20 mouse cellular contexts compared by ENCODE assay signal in genomic region chr6:50239902-50240301, GRCm38 (mm10). TPM values are rescaled to one million over a fixed set of nuclear protein-coding genes. Genes with fewer than 3 reads are reported as not detected.
DNase-seq lines count a peak whose midpoint lies in the region; ATAC-seq and TF ChIP-seq lines count a peak whose summit lies in the region.
"Had no signal": no experiment of that assay in that cellular context is flagged by ENCODE, and none has a peak within 500 bp of the region (broad histone marks: within the 10 kb centered on the region; RNA-seq: fewer than 3 reads in every experiment).

No protein-coding gene starts in this region.

- no peaks in the 10 kb centered on the region for H3K36me3 ChIP-seq in midbrain, embryonic 11.5 days (ENCODE audit: control insufficient read depth, insufficient read depth, low read length)
- no peaks in the 10 kb centered on the region for H3K36me3 ChIP-seq in midbrain, embryonic 15.5 days (replicated peaks)
- H3K36me3 ChIP-seq in MEL (ENCODE audit: control insufficient read depth in 1 of 2, insufficient read depth in 2 of 2, low read length in 2 of 2) = peaks cover 0 to 49% of the 10 kb centered on the region in 2 experiments; a peak in 2 of 4 replicates
- H3K36me3 ChIP-seq: embryonic facial prominence, embryonic 10.5 days; embryonic facial prominence, embryonic 12.5 days; forebrain, embryonic 15.5 days had no signal

- no peak for TF ChIP-seq RAD21 in MEL (IDR thresholded peaks at IDR 0.05; ENCODE audit: low read depth, low read length)

- DNase-seq in midbrain, embryonic 11.5 days (ENCODE audit: low spot score, missing footprints) = peak; percentile 65
- DNase-seq in MEL (ENCODE audit: low read depth, low spot score) = peak; percentile 70
- no peak for DNase-seq in cerebellum, postnatal 36 days
- no peak for DNase-seq in heart, postnatal 4 days
- no peak for DNase-seq in lung, postnatal 25 days (ENCODE audit: low spot score)
- DNase-seq: adrenal gland, adult 8-10 months; adrenal gland, postnatal 14 days; cerebellum, adult 11 months; cerebellum, adult 18-20 months; cerebellum, adult 8-10 months; cerebellum, adult 9-11 months; cerebellum, postnatal 14 days; forebrain, postnatal 0 days had no signal

- peak; percentile 77 to 80 for TF ChIP-seq EP300 in MEL (IDR thresholded peaks at IDR 0.05; ENCODE audit: low read depth in 1 of 2, low read length in 2 of 2)

- no peak overlapping the region for H3K4me2 ChIP-seq in midbrain, embryonic 11.5 days
- no peak overlapping the region for H3K4me2 ChIP-seq in midbrain, embryonic 15.5 days
- H3K4me2 ChIP-seq: embryonic facial prominence, embryonic 12.5 days; forebrain, embryonic 13.5 days; forebrain, embryonic 15.5 days had no signal

- H3K79me2 ChIP-seq in MEL (ENCODE audit: control insufficient read depth, insufficient read depth, low read length, poor library complexity) = no peaks in the 10 kb centered on the region

- TF ChIP-seq POLR2A in MEL (IDR thresholded peaks at IDR 0.05; ENCODE audit: control insufficient read depth in 1 of 2, insufficient read depth in 1 of 2, low read depth in 1 of 2, low read length in 2 of 2, poor library complexity in 1 of 2) = no peak

- 97% methylated on average over 2 of the region's 2 CpGs for WGBS in midbrain, embryonic 11.5 days
- 96% methylated on average over 2 of the region's 2 CpGs for WGBS in midbrain, embryonic 15.5 days

- no peak overlapping the region for H3K4me3 ChIP-seq in midbrain, embryonic 11.5 days (ENCODE audit: low read depth, low read length)
- no peak overlapping the region for H3K4me3 ChIP-seq in midbrain, embryonic 15.5 days
- H3K4me3 ChIP-seq in MEL (ENCODE audit: control insufficient read depth in 1 of 2, insufficient read depth in 1 of 2, low read depth in 2 of 2, low read length in 2 of 2) = peak overlapping the region in 1 of 2 experiments; percentile 32; a peak in 1 of 4 replicates
- H3K4me3 ChIP-seq: embryonic facial prominence, embryonic 10.5 days; embryonic facial prominence, embryonic 12.5 days; forebrain, embryonic 13.5 days; forebrain, embryonic 15.5 days had no signal

- ATAC-seq in midbrain, embryonic 11.5 days (ENCODE audit: low FRiP score) = no peak
- no peak for ATAC-seq in midbrain, embryonic 15.5 days (replicated peaks)
- peak; percentile 9; the same call in 1 of the 2 replicates for ATAC-seq in megakaryocyte progenitor cell, adult 5-6 weeks (replicated peaks; ENCODE audit: poor library complexity)
- ATAC-seq: activated CD4-positive, CD25-positive, alpha-beta regulatory T cell, adult 4 months; forebrain, embryonic 13.5 days; forebrain, embryonic 15.5 days; forebrain, postnatal 0 days had no signal

- H3K27ac ChIP-seq in midbrain, embryonic 11.5 days (ENCODE audit: low read depth, low read length) = no peak overlapping the region
- H3K27ac ChIP-seq in midbrain, embryonic 15.5 days = no peak overlapping the region
- peak overlapping the region; percentile 71 for H3K27ac ChIP-seq in MEL (ENCODE audit: control insufficient read depth, low read depth, low read length)
- H3K27ac ChIP-seq: embryonic facial prominence, embryonic 10.5 days; embryonic facial prominence, embryonic 12.5 days; forebrain, embryonic 13.5 days; forebrain, embryonic 15.5 days had no signal

- TF ChIP-seq CTCF in MEL (IDR thresholded peaks at IDR 0.05 in 2 of 3, conservative IDR thresholded peaks at IDR 0.05 in 1 of 3; ENCODE audit: control insufficient read depth in 1 of 3, insufficient read depth in 1 of 3, low read depth in 2 of 3, low read length in 3 of 3, poor library complexity in 1 of 3, severe bottlenecking in 1 of 3) = no peak

- H3K4me1 ChIP-seq in midbrain, embryonic 11.5 days (ENCODE audit: control insufficient read depth, insufficient read depth, low read length) = no peaks in the 10 kb centered on the region
- H3K4me1 ChIP-seq in midbrain, embryonic 15.5 days = no peaks in the 10 kb centered on the region
- H3K4me1 ChIP-seq in MEL (ENCODE audit: control insufficient read depth in 1 of 2, insufficient read depth in 2 of 2, low read length in 2 of 2) = peaks cover 38 to 49% of the 10 kb centered on the region in 2 experiments
- H3K4me1 ChIP-seq: embryonic facial prominence, embryonic 12.5 days; forebrain, embryonic 13.5 days; forebrain, embryonic 15.5 days had no signal

- no peaks in the 10 kb centered on the region for H3K27me3 ChIP-seq in midbrain, embryonic 11.5 days (ENCODE audit: control insufficient read depth, insufficient read depth, low read length)
- H3K27me3 ChIP-seq in midbrain, embryonic 15.5 days (replicated peaks) = no peaks in the 10 kb centered on the region
- H3K27me3 ChIP-seq in MEL (ENCODE audit: control insufficient read depth in 1 of 2, insufficient read depth in 2 of 2, low read length in 2 of 2) = no peaks in the 10 kb centered on the region
- H3K27me3 ChIP-seq: embryonic facial prominence, embryonic 12.5 days; forebrain, embryonic 13.5 days; forebrain, embryonic 15.5 days had no signal

- no peaks in the 10 kb centered on the region for H3K9me3 ChIP-seq in midbrain, embryonic 11.5 days (ENCODE audit: control insufficient read depth, low read length)
- no peaks in the 10 kb centered on the region for H3K9me3 ChIP-seq in midbrain, embryonic 15.5 days
- no peaks in the 10 kb centered on the region for H3K9me3 ChIP-seq in MEL (replicated peaks; ENCODE audit: insufficient read depth, low read length)
- H3K9me3 ChIP-seq: embryonic facial prominence, embryonic 10.5 days; embryonic facial prominence, embryonic 12.5 days; forebrain, embryonic 13.5 days; forebrain, embryonic 15.5 days had no signal

- H3K9ac ChIP-seq in midbrain, embryonic 11.5 days (ENCODE audit: low read length) = no peak overlapping the region
- H3K9ac ChIP-seq in midbrain, embryonic 15.5 days = no peak overlapping the region
- no peak overlapping the region for H3K9ac ChIP-seq in MEL (ENCODE audit: control insufficient read depth, low read depth, low read length, poor library complexity, severe bottlenecking)
- H3K9ac ChIP-seq: embryonic facial prominence, embryonic 12.5 days; forebrain, embryonic 13.5 days; forebrain, embryonic 15.5 days; forebrain, postnatal 0 days had no signal

TF ChIP-seq in MEL, 35 proteins besides CTCF, POLR2A, EP300 and RAD21:
- TF ChIP-seq KAT2A (conservative IDR thresholded peaks at IDR 0.05; ENCODE audit: low read depth, low read length) (no peak), BHLHE40 (IDR thresholded peaks at IDR 0.05; ENCODE audit: borderline replicate concordance, low read depth, low read length) (0 out of 2 replicates have a peak, but pooled peaks have one; percentile 10), HCFC1 (IDR thresholded peaks at IDR 0.05; ENCODE audit: low read depth, low read length) (no peak), TCF12 (IDR thresholded peaks at IDR 0.05; ENCODE audit: low read depth, low read length) (peak; percentile 77), ETS1 (IDR thresholded peaks at IDR 0.05; ENCODE audit: low read depth, low read length) (peak; percentile 99), MYC (IDR thresholded peaks at IDR 0.05; ENCODE audit: low read depth, low read length) (0 out of 2 replicates have a peak, but pooled peaks have one; percentile 8), RCOR1 (IDR thresholded peaks at IDR 0.05; ENCODE audit: low read depth, low read length) (peak; percentile 45; the same call in 1 of the 2 replicates), SIN3A (IDR thresholded peaks at IDR 0.05; ENCODE audit: low read length) (peak; percentile 55), MEF2A (IDR thresholded peaks at IDR 0.05; ENCODE audit: extremely low read depth, insufficient replicate concordance, low read depth, low read length, poor library complexity, severe bottlenecking) (no peak), CHD2 (IDR thresholded peaks at IDR 0.05; ENCODE audit: low read length) (no peak), GATA1 (IDR thresholded peaks at IDR 0.05; ENCODE audit: low read depth, low read length) (peak; percentile 91)

RNA-seq across cellular contexts. Expression of gene Gsdme, which starts 23.8 kb away (rescaled TPM):
- polyA plus RNA-seq in midbrain, embryonic 11.5 days (2014; fragmentation: Nextera tagmentation; extraction: Ambion mirVana) = 52.9 and 55.2 TPM in 2 replicates
- polyA plus RNA-seq in midbrain, embryonic 15.5 days (2015; fragmentation: Nextera tagmentation; extraction: Ambion mirVana) = 78.0 and 85.3 TPM in 2 replicates
- total RNA-seq in MEL (2012; rRNA removed) = 0.20 and 0.27 TPM in 2 replicates
- 1 to 10 TPM in 1 of 2 experiments, not detected in 1; 1.5 TPM for polyA plus RNA-seq in MEL (2012; ENCODE audit: insufficient read depth in 1 of 2, insufficient read length in 2 of 2, low read depth in 1 of 2, low replicate concordance in 2 of 2, missing spikeins in 1 of 2)
- total RNA-seq in megakaryocyte progenitor cell, adult 5-6 weeks (2015) = 6.0 and 8.0 TPM in 2 replicates
- 8.7 and 10.2 TPM in 2 replicates for total RNA-seq in megakaryocyte progenitor cell, adult 5-6 weeks (2017)
- under 1 TPM; 0.57 to 0.61 TPM for total RNA-seq in heart, postnatal 4 days (2021)

Comparison
In these comparisons a context has a peak if more than half of its experiments do, and no peak if none do; other contexts are left out.
1. DNase-seq: peak in midbrain, embryonic 11.5 days (single experiment) and MEL (single experiment); none in cerebellum, postnatal 36 days (0 of 2), heart, postnatal 4 days (single experiment) and lung, postnatal 25 days (single experiment).